Mouse (Mus musculus) erythroid progenitor cell, adult 5-6 weeks (primary cell): ENCODE results near the gene Rab7. TPM values are rescaled to one million over a fixed set of nuclear protein-coding genes. Genes with fewer than 3 reads are reported as not detected.

Experiments used
- total RNA-seq, 2 experiments: library from RNA; stranded (forward) in 1 of 2; stranded (reverse) in 1 of 2; fragments of 150-400 nt in 1 of 2; fragments of 186-747, 209-891 nt in 1 of 2; gene quantifications; 2 replicates each; pipeline versions ENCODE4 v1.2.3 to v1.2.4; 2015 to 2017; ENCODE audit warnings: low replicate concordance in 2 of 2

The Rab7 gene
- total RNA-seq, 2 experiments from 2014 or later: 43.0 to 119 TPM

Other genes with a start within 250 kb of the Rab7 start
- 172 and 177 TPM in 2 replicates for gene Rab43, start 233.1 kb downstream of the Rab7 start, total RNA-seq (2015; ENCODE audit: low replicate concordance)
- 129 and 134 TPM in 2 replicates for gene Rab43, start 233.1 kb downstream of the Rab7 start, total RNA-seq (2017; ENCODE audit: low replicate concordance)
- gene Gm45140, start 209.5 kb downstream of the Rab7 start, total RNA-seq (2015; ENCODE audit: low replicate concordance): 1.8 and 4.2 TPM in 2 replicates
- gene Gm45140, start 209.5 kb downstream of the Rab7 start, total RNA-seq (2017; ENCODE audit: low replicate concordance): 19.1 and 24.3 TPM in 2 replicates
- gene Isy1, start 206.5 kb downstream of the Rab7 start, total RNA-seq (2015; ENCODE audit: low replicate concordance): 11.5 and 20.1 TPM in 2 replicates
- gene Isy1, start 206.5 kb downstream of the Rab7 start, total RNA-seq (2017; ENCODE audit: low replicate concordance): 51.5 and 62.1 TPM in 2 replicates
- 296 and 321 TPM in 2 replicates for gene Cnbp, start 194.2 kb downstream of the Rab7 start, total RNA-seq (2015; ENCODE audit: low replicate concordance)
- 347 and 417 TPM in 2 replicates for gene Cnbp, start 194.2 kb downstream of the Rab7 start, total RNA-seq (2017; ENCODE audit: low replicate concordance)
- 32.8 and 34.4 TPM in 2 replicates for gene Copg1, start 157.5 kb downstream of the Rab7 start, total RNA-seq (2015; ENCODE audit: low replicate concordance)
- 35.5 and 44.9 TPM in 2 replicates for gene Copg1, start 157.5 kb downstream of the Rab7 start, total RNA-seq (2017; ENCODE audit: low replicate concordance)
- gene Hmces, start 131.3 kb downstream of the Rab7 start, total RNA-seq (2015; ENCODE audit: low replicate concordance): 13.0 and 21.4 TPM in 2 replicates
- 8.8 and 30.4 TPM in 2 replicates for gene Hmces, start 131.3 kb downstream of the Rab7 start, total RNA-seq (2017; ENCODE audit: low replicate concordance)
- not detected in 2 replicates for gene H1fx, start 63.6 kb downstream of the Rab7 start, total RNA-seq (2015; ENCODE audit: low replicate concordance)
- 0.39 TPM in 1 of 2 replicates, not detected in the other for gene H1fx, start 63.6 kb downstream of the Rab7 start, total RNA-seq (2017; ENCODE audit: low replicate concordance)
- gene Rpn1, start 39.2 kb upstream of the Rab7 start, total RNA-seq (2015; ENCODE audit: low replicate concordance): 27.8 and 41.9 TPM in 2 replicates
- gene Rpn1, start 39.2 kb upstream of the Rab7 start, total RNA-seq (2017; ENCODE audit: low replicate concordance): 31.4 and 37.1 TPM in 2 replicates
- gene Gata2, start 148.6 kb upstream of the Rab7 start, total RNA-seq (2015; ENCODE audit: low replicate concordance): 8.8 and 23.1 TPM in 2 replicates
- gene Gata2, start 148.6 kb upstream of the Rab7 start, total RNA-seq (2017; ENCODE audit: low replicate concordance): 2.6 and 3.3 TPM in 2 replicates
- gene Dnajb8, start 177.0 kb upstream of the Rab7 start, total RNA-seq (2015; ENCODE audit: low replicate concordance): not detected in 2 replicates
- not detected in 2 replicates for gene Dnajb8, start 177.0 kb upstream of the Rab7 start, total RNA-seq (2017; ENCODE audit: low replicate concordance)